Mouse (Mus musculus) urinary bladder, postnatal 14 days (tissue): ENCODE results near the gene Spint2.

Experiments
- DNase-seq: peaks from one replicate; pipeline ENCODE4 v3.0.0; 2021; ENCODE audit warnings: low spot score

Gene Spint2

DNA sequence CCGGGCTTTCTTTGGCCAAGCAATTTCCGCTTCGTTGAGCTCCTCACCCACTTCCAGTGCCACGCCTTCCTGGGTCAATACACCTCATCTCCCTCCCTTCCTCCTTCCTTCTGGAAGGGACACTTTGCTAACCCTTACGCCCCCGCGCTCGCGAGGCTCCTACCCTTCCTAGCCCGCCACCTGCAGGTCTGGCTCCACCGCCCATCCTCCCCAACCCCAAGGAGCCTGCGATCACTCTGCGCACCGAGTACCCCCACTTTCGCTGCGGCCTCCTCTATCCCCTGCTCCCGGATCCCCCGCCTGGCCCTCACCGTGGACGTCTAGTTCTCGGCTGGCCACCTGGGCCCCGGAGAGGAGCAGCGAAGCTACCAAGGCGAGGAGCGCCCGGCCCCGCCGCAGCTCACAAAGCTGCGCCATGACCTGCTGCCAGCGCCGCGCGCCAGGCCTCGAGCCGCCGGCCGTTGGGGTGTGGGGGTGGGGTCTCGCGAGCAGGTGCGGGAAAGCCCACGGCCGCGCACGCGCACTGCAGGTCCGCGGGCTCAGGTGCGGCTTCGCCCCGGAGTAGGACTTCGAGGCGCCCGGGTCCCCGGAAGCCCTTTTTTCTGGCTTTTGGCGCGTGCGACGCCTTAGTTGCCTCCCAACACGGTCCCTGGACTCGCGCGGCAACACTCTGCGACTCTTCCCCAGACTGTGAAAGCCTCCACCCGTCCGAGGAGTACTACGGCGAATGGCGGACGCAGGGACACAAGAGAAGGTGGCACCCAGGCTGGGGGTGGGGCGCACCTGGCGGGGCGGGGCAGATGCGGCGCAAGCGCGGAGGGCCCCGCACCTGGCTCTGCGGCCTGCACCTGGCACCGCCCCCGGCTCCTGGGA, at the start of gene Spint2:
Gene Spint2, minus strand, starts transcription at position 712 of the 873 bp plus-strand sequence.
- peak; percentile 93 for DNase-seq

DNA sequence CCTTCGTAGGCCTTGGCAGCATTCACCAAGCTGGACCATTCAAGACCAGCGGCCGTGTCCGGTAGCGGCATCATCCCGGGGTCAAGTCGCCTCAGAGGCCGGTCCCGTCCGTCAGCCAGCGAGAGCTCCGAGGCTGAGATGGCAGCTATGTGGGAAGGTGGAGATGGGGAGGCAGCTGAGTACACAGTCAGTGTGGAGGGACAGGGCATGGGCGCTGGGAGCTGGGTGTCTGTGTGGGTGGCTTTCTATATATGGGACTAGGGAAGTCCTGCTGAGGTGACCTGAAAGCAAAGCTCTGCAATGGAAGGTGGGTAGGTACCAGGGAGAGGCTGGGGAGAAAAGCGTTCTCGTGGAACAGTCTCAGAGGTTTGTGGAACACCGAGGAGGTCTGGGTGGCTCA, 47.3 kb upstream of the Spint2 start:
- DNase-seq: no peak

- DNase-seq: no peak
Observed at GRCm38 (mm10) chr7:29327087-29327486, 45.4 kb upstream of the Spint2 start.

GRCm38 (mm10) chr7:29319337-29320307, 37.9 kb upstream of the Spint2 start:
- DNase-seq: no peak

DNA sequence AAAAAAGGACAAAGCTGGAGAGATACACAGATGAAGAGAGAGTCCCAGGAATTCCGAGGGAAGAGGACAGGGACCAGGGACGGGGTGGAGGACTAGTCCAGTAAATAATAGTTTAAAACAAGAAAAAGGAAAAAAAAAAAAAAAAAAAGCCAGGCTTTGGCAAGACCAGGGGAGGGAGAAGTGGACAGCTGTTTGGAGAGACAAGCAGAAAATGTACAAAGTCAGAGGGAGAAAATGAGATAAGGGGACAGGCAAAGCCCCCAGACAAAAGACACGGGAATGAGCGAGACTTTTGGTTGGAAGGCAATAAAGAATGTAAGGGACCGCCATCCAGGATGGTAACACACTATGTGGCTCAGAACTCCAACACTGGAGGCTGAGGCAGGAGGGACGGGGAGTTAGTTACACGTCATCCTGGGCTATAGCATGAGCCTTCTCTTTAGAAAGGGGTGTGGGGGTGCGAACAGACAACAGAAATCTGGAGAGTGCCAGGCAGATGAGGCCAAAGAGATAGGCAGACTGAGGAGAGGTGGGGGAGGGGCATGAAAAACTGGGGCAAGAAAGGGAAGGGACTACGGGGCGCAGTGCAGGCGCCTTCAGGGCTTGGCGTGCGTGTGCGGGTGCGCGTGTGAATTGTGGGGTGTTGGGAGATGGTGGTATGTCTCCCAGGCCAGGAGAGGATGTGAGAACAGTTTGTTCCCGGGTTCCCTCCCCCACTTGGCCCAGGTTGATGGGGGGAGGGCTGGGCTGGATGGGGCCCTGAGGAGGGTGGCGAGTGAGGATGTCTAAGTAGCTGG, 36.6 kb upstream of the Spint2 start:
- peak; percentile 67 for DNase-seq

GRCm38 (mm10) chr7:29317558-29317957, 35.8 kb upstream of the Spint2 start:
- no peak for DNase-seq

DNA sequence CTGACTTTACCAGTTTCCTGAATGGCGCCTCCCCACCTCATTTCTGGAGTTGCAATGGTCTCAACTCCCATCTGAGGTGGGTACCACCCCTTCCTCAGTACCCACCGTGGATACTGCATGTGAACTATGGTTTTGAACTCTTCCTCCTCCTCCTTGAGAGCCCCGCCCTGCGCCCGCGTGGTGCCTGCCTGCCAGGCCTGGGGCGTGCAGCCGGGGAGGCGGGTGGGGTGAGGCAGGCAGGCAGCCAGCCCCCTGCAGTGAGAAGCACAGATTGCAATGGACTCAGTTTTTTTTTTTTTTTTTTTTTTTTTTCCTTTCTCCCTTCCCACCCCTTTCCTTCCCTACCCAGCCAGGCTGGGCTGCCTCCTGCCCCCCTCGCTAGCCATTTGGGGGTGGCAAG, 35.3 kb upstream of the Spint2 start:
- peak; percentile 61 for DNase-seq

- DNase-seq: no peak
Observed at GRCm38 (mm10) chr7:29316137-29316734, 34.5 kb upstream of the Spint2 start.

DNA sequence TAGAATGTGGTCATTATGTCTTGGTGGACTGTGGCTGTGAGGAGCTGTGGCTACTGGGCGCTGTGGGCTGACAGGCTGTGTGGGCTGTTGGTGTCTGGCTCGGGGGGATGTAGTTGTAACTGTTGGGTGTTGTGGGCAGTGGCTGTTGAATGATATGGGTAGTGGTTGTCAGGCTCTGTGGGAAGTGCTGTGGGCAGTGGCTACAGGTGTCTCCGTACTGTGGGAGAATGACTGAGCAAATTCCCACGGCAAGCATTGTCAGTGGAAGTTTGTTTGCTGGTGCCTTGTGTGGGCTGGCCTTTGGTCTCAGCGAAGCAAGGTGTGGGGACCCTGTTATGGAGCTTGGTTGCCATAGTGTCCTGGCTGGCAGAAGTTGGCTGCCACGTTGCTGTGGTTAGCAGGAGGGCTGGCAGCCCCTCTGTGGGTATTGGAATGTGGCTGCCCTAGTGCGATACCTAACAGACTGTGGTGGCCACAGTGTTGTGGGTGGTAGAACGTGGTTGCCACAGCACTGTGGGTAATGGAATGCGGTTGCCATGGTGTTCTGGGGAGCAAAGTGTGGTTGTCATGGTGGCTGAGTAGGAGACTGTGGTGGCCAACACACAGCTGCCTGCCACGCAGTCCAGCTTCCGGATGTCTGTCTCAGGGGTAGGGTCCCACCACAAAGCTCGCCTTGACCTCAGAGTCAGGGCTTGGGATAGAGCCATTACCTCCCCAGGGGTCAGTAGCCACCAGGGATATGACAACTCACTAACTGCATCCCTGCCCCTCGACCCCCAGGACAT, 33.3 kb upstream of the Spint2 start:
- DNase-seq: no peak

DNA sequence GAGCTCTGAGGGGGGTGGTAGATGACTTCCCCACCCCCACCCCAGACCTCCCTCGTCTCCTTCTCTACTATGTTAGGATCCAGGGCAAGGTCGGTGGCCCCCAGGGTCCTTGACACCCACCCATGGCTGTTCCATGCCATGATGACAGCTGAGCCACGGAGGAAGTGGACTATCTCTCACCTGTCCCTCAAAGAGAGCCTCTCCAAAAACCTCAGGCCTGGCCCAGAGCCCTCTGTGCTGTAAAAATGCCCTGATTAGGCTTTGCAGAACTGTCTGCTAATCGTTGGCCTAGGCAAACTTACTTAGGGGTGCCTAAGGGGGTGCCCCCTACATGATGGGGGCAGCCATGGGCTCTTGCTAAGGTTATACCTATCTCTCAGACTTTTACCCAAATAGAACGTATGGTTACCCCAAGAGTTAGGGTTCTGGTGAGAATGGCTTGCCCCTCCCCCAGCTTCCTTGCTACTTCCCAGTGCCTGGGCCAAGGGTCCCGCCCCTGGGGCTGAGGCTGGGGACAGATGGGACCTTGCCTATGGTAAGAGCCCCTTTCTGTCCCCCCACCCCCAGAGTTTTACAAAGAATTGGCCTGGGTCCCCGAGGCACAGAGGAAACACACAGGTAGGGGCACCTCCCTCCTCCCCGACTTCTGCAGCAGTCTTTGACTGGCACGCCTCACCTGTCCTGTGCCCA, 32.0 kb upstream of the Spint2 start:
- no peak for DNase-seq

DNA sequence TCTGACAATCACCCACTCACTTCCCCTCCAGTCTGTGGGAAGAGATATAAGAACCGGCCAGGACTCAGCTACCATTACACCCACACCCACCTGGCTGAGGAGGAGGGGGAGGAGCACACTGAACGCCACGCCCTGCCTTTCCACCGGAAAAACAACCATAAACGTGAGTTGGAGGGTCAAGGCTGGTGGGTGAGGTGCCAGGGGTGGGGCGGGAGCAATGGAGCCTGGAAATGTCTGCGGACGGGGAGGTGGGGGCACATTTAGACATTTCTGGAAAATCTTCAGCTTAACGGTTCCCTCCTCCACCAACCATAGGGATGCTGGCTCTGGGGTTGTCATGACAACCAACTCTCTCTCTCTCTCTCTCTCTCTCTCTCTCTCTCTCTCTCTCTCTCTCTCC, 31.3 kb upstream of the Spint2 start:
- no peak for DNase-seq

GRCm38 (mm10) chr7:29309749-29310148, 28.0 kb upstream of the Spint2 start:
- no peak for DNase-seq

GRCm38 (mm10) chr7:29309221-29309721, 27.6 kb upstream of the Spint2 start:
- DNase-seq: no peak

- peak; percentile 92 for DNase-seq
Observed at GRCm38 (mm10) chr7:29307350-29308104, 25.8 kb upstream of the Spint2 start.

DNA sequence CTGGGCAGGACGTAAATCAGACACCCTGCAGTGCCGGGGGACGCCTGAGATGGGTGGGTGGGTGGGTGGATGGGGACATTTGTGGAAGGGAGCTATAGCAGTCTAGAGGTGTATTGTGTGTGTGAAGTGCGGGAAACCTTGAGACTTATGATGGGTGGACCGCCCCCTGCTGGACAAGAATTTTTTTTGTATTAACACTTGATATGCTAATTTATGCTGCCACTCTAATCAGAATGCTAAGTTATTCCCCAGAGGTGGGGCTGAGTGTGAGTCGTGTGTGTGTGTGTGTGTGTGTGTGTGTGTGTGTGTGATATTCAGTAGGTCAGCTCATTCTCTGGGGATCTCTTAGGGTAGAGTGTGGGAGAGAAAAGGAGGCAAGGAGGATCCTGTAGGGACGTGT, 24.9 kb upstream of the Spint2 start:
- no peak for DNase-seq

GRCm38 (mm10) chr7:29306108-29306507, 24.4 kb upstream of the Spint2 start:
- no peak for DNase-seq

DNA sequence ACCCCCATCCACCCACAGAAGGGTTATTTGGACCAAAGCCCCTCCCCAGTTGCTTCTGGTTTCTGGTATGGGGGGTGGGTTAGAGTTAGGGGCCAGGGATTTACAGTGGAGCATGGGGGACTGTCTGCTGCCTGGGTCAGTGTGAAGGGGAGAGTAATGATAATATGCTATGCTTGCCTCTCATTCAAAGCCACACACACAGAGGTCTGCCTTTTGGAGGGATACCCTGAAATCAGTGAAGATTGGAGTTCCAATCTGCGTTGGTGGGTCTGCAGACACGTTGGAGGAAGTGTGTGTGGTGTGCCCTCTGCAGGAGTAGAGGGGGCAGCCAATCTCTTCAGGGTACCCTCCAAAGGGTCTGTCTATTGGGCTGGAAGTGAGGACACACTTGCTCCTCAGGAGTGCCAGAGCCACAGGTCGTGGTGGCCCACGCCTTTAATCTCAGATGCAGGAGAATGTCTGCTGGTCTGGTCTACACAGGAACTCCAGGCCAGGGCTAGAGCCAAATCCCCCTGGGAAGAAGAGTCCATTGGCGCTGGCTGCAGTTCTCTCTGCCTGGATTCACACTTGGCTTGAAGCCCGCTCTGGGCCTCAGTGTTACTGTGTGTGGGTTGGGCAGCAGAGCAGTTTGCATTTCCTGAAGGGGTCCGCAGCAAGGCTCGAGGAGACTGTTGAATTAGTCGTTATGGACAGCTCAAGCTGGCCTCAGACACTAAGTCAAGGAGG, 23.7 kb upstream of the Spint2 start:
- no peak for DNase-seq

- no peak for DNase-seq
Observed at GRCm38 (mm10) chr7:29304463-29305262, 23.0 kb upstream of the Spint2 start.
